Mouse (Mus musculus): ENCODE data around the gene Lyst.

DNA sequence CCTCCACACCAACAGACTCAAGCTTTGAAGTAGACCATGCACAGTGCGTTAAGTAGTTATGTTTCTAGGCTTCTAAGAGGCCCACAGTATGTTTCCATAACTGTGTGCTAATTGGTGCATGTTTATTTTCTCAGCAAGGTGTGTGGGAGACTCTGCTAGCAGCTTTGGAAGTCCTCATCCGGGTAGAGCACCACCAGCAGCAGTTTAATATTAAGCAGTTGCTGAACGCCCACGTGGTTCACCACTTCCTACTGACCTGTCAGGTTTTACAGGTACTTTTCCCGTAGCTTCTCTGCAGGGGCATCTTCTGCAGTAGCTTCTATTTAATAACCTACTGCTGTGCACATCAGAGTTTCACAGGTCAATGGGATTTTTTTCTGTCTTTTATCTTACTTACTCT is 80.5 kb downstream of the Lyst start:
- TF ChIP-seq MAX (IDR thresholded peaks at IDR 0.05; ENCODE audit: low read length) (no peak), MXI1 (IDR thresholded peaks at IDR 0.05; ENCODE audit: low read depth, low read length) (no peak), EP300 (IDR thresholded peaks at IDR 0.05; ENCODE audit: low read depth in 1 of 2, low read length in 2 of 2) (no peak), POLR2A (IDR thresholded peaks at IDR 0.05; ENCODE audit: control insufficient read depth in 1 of 2, insufficient read depth in 1 of 2, low read depth in 1 of 2, low read length in 2 of 2, poor library complexity in 1 of 2) (no peak), GABPA (IDR thresholded peaks at IDR 0.05; ENCODE audit: low read depth, low read length) (no peak), SIN3A (IDR thresholded peaks at IDR 0.05; ENCODE audit: low read length) (no peak), USF1 (IDR thresholded peaks at IDR 0.05; ENCODE audit: low read depth, low read length) (no peak), CTCF (IDR thresholded peaks at IDR 0.05 in 2 of 3, conservative IDR thresholded peaks at IDR 0.05 in 1 of 3; ENCODE audit: control insufficient read depth in 1 of 3, insufficient read depth in 1 of 3, low read depth in 2 of 3, low read length in 3 of 3, poor library complexity in 1 of 3, severe bottlenecking in 1 of 3) (no peak), KAT2A (conservative IDR thresholded peaks at IDR 0.05; ENCODE audit: low read depth, low read length) (no peak), RCOR1 (IDR thresholded peaks at IDR 0.05; ENCODE audit: low read depth, low read length) (no peak), ZNF384 (IDR thresholded peaks at IDR 0.05; ENCODE audit: low read depth, low read length) (no peak), CHD2 (IDR thresholded peaks at IDR 0.05; ENCODE audit: low read length) (no peak)
